Mouse (Mus musculus) embryonic facial prominence, embryonic 13.5 days (tissue): ENCODE measurements around the gene C2cd5. TPM values are rescaled to one million over a fixed set of nuclear protein-coding genes. Genes with fewer than 3 reads are reported as not detected.

ENCODE experiments used
- ATAC-seq: fragments of 200-750 bp; cut with Nextera tagmentation; 2 replicates; pipeline ENCODE4 v1.8.0; 2017; ENCODE audit warnings: low read depth; ENCODE audit not compliant: insufficient number of reproducible peaks, insufficient read depth, low FRiP score, low TSS enrichment
- H3K27ac ChIP-seq: fragments of 300-500 bp; sonication (generic); 2 replicates; pipeline ENCODE4 v1.5.1; 2015; ENCODE audit warnings: moderate library complexity, mild to moderate bottlenecking, inconsistent platforms
- H3K27me3 ChIP-seq: fragments of 300-500 bp; sonication (generic); 2 replicates; pipeline ENCODE4 v1.6.1; 2015; ENCODE audit warnings: mild to moderate bottlenecking, inconsistent platforms
- H3K36me3 ChIP-seq: fragments of 300-500 bp; sonication (generic); 2 replicates; pipeline ENCODE4 v1.6.1; 2015; ENCODE audit warnings: mild to moderate bottlenecking, inconsistent platforms
- H3K4me1 ChIP-seq: fragments of 300-500 bp; sonication (generic); 2 replicates; pipeline ENCODE4 v1.6.1; 2015; ENCODE audit warnings: inconsistent platforms
- H3K4me2 ChIP-seq: fragments of 300-500 bp; sonication (generic); 2 replicates; pipeline ENCODE4 v1.6.1; 2015; ENCODE audit warnings: moderate library complexity, mild to moderate bottlenecking, inconsistent platforms
- H3K4me3 ChIP-seq: fragments of 300-500 bp; sonication (generic); 2 replicates; pipeline ENCODE4 v1.5.1; 2015; ENCODE audit warnings: mild to moderate bottlenecking, inconsistent platforms
- H3K9ac ChIP-seq: fragments of 300-500 bp; sonication (generic); 2 replicates; pipeline ENCODE4 v1.6.1; 2015; ENCODE audit warnings: mild to moderate bottlenecking, inconsistent platforms
- H3K9me3 ChIP-seq: fragments of 300-500 bp; sonication (generic); 2 replicates; pipeline ENCODE4 v1.6.1; 2016; ENCODE audit warnings: inconsistent platforms
- WGBS: fragments of 180-500 bp; shearing (Covaris S2); methylation state at CpG from one replicate; pipeline ENCODE4 v1.1.7; 2015; ENCODE audit warnings: mixed read lengths; 5-methylcytosine and 5-hydroxymethylcytosine counted together
- polyA plus RNA-seq: library from polyadenylated mRNA; unstranded; fragments of >200 nt; fragmentation: Nextera tagmentation; extraction: Ambion mirVana; gene quantifications from 2 replicates; pipeline ENCODE4 v1.2.1, GENCODE M21; 2015

Gene C2cd5
- polyA plus RNA-seq, 1 experiment from 2014 or later, result 35.7 TPM

DNA sequence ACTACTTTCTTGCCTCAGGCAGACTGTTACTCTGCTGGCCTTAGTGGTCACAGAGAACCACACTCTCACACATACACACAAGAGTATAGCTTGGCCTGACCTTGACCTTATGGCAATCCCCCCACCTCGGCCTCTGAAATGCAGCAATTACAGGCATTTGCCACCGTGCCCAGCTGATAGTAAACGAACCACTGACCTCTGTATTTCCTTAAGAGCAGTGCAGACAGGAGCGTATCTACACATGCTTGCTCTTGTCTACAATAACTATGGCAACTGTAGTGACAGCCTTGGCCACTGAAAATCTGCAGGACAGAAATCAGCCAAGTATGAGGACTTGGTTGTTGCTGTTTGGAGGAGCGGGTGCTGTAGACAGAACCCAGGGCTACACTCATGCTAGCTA, 37.4 kb upstream of the C2cd5 start:
- WGBS, result 60% methylated on average over 5 of the region's 5 CpGs
- H3K27ac ChIP-seq, result no peak overlapping the region
- no peaks in the 10 kb centered on the region for H3K36me3 ChIP-seq
- no peaks in the 10 kb centered on the region for H3K27me3 ChIP-seq
- no peak overlapping the region for H3K4me2 ChIP-seq
- H3K4me1 ChIP-seq, result peaks cover 3% of the 10 kb centered on the region; the same call in 1 of the 2 replicates
- no peak overlapping the region for H3K9ac ChIP-seq
- H3K4me3 ChIP-seq, result no peak overlapping the region
- H3K9me3 ChIP-seq, result no peaks in the 10 kb centered on the region
- no peak for ATAC-seq

DNA sequence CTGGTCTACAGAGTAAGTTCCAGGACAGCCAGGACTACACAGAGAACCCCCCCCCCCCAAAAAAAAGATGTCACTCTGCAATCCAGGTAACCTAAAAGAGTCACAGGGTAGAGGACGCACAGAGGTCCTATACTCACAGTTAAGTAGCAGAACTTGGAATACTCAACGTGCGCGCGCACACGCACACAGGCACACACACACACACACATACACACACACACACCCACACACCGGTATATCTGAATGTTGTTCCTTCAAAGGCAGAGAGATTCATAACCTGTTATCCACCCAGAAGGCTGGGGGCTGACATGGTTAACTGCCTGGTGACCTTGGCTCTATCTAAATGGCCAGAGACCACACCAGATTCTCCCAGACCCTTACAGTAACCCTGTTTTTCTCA, 36.7 kb upstream of the C2cd5 start:
- no peaks in the 10 kb centered on the region for H3K9me3 ChIP-seq
- H3K4me1 ChIP-seq, result peaks cover 3% of the 10 kb centered on the region; the same call in 1 of the 2 replicates
- ATAC-seq, result no peak; the same call in 1 of the 2 replicates
- 94% methylated on average over 7 of the region's 7 CpGs for WGBS
- no peak overlapping the region for H3K4me3 ChIP-seq
- no peak overlapping the region for H3K27ac ChIP-seq
- no peak overlapping the region for H3K9ac ChIP-seq
- no peaks in the 10 kb centered on the region for H3K27me3 ChIP-seq
- H3K36me3 ChIP-seq, result no peaks in the 10 kb centered on the region
- H3K4me2 ChIP-seq, result no peak overlapping the region

DNA sequence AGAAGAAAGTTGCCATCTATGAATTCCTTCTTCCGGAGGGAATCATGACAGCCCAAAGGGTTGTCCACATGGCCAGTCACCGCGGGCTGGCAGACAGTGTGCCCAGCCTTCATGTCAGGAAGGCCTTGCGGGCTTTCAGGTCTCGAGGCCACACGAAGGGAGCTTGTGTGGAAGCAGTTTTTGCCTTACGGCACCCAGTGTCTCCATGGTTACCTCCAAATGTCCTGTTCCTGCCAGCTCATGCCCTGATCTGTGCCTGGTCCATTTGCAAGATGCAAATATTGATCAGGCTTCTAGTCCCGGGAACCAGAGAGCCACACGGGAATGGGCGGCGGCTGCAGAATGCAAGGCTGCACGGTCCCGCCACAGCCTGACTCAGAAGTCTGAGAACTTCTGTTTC, 35.2 kb upstream of the C2cd5 start:
- Histone ChIP-seq H3K9ac (no peak overlapping the region), H3K27ac (no peak overlapping the region), H3K4me2 (no peak overlapping the region), H3K4me1 (peaks cover 3% of the 10 kb centered on the region; the same call in 1 of the 2 replicates), H3K36me3 (no peaks in the 10 kb centered on the region), H3K4me3 (no peak overlapping the region), H3K9me3 (no peaks in the 10 kb centered on the region), H3K27me3 (no peaks in the 10 kb centered on the region)
- no peak for ATAC-seq
- 89% methylated on average over 13 of the region's 13 CpGs for WGBS

DNA sequence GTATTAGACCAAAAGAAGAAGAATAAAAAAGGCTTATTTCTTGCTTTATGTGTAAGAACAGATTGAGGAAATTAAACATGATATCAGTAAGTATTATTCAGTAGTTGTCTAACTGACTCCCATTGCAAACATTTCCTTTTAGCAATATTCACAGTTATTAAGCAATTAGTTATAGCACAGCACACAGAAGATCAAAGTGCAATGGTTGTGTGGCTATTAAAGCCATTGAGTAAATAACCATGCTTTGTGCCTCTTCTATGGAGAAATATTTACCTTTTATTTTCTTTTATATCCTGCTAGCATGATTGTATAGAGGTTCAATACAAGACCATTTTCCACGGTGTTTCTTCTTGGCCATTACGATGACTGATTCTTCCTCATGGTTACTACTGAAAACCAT, 33.2 kb upstream of the C2cd5 start:
- peaks cover 3% of the 10 kb centered on the region; the same call in 1 of the 2 replicates for H3K4me1 ChIP-seq
- H3K4me2 ChIP-seq, result no peak overlapping the region
- H3K9ac ChIP-seq, result no peak overlapping the region
- H3K36me3 ChIP-seq, result no peaks in the 10 kb centered on the region
- H3K27me3 ChIP-seq, result no peaks in the 10 kb centered on the region
- 95% methylated on average over 2 of the region's 2 CpGs for WGBS
- no peak for ATAC-seq
- no peak overlapping the region for H3K4me3 ChIP-seq
- no peak overlapping the region for H3K27ac ChIP-seq
- no peaks in the 10 kb centered on the region for H3K9me3 ChIP-seq

DNA sequence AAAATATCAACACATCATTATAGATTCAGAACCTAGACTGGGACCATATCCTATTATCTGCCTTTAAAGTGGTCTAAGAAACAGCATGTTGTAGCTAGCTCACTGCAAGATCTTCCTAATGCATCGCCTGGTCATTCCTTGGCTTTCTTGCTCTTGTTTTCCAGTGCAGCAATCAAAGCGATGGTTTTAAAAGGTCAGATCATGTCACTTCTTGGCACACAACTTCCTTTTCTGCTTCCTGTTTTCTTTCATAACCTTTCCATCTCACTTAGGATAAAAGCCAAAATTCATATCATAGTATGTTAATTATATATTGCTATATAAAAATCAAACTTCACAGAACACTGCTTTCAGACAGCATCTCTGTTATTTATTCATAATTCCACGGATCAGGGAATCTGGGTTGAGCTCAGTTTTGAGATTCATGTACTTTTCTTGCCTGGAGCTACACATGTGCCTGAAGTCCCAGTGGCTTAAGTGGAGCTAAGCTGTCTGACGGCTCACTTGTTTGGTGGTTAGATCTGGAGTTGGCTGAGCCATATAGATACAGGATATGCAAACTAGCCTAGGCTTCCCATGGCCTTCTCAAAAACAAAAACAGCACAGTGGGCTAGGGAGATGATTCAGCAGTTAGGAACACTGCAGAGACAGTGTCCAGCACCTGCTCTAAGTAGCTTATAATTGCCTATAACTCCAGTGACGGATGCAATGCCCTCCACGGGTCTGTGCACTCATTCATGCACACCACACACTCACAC, 32.1 kb upstream of the C2cd5 start:
- Histone ChIP-seq H3K36me3 (no peaks in the 10 kb centered on the region), H3K9ac (no peak overlapping the region), H3K27ac (no peak overlapping the region), H3K27me3 (no peaks in the 10 kb centered on the region), H3K4me2 (no peak overlapping the region), H3K9me3 (no peaks in the 10 kb centered on the region), H3K4me3 (no peak overlapping the region), H3K4me1 (peaks cover 3% of the 10 kb centered on the region; the same call in 1 of the 2 replicates)
- WGBS, result 63% methylated on average over 6 of the region's 6 CpGs
- no peak for ATAC-seq

DNA sequence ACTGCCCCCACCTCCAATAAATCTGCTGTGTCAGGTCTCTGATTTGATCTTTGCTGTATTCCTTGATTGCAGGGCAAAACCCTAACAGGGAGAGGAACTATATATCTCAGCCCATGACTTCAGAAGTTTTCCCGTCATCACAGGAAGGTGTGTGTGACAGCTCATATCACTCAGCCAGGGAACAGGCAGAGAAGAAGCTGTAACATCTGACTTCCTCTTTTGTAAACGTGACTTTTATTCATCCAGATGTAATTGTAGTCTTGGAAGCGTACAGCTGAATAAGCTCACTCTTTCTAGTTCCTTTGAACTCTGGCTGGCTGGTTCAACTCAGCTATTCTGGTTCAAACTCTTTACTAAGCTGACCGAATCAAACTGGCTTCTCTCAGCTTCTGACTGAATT, 30.5 kb upstream of the C2cd5 start:
- Histone ChIP-seq H3K36me3 (no peaks in the 10 kb centered on the region), H3K9ac (no peak overlapping the region), H3K27ac (no peak overlapping the region), H3K4me1 (peaks cover 3% of the 10 kb centered on the region; the same call in 1 of the 2 replicates), H3K9me3 (no peaks in the 10 kb centered on the region), H3K4me3 (no peak overlapping the region), H3K4me2 (no peak overlapping the region), H3K27me3 (no peaks in the 10 kb centered on the region)
- ATAC-seq, result no peak
- 85% methylated on average over 4 of the region's 4 CpGs for WGBS

DNA sequence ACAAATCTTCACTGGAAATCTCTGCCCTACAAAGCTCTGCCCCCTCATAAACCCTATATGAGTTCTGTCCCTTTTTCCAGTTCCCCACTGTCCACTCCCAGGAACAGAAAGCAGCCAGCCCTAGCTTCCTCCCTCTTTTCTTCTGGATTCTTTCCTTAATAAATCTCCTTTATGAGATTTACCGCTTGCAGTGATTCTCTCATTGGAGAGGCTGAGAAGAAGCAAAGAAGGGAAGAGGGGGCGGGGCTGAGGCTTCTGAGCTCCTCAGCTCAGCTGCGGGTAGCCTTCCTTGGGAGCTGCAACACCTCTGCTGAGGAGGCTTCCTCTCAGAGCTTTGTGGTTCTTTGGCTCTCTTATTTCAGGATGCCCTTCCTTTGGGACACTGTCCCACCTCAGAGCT, 30.0 kb upstream of the C2cd5 start:
- H3K4me3 ChIP-seq, result no peak overlapping the region
- H3K9me3 ChIP-seq, result no peaks in the 10 kb centered on the region
- H3K4me1 ChIP-seq, result peaks cover 3% of the 10 kb centered on the region; the same call in 1 of the 2 replicates
- no peak overlapping the region for H3K4me2 ChIP-seq
- H3K27ac ChIP-seq, result no peak overlapping the region
- WGBS, result 83% methylated on average over 3 of the region's 3 CpGs
- no peak for ATAC-seq
- no peaks in the 10 kb centered on the region for H3K36me3 ChIP-seq
- H3K9ac ChIP-seq, result no peak overlapping the region
- H3K27me3 ChIP-seq, result no peaks in the 10 kb centered on the region

DNA sequence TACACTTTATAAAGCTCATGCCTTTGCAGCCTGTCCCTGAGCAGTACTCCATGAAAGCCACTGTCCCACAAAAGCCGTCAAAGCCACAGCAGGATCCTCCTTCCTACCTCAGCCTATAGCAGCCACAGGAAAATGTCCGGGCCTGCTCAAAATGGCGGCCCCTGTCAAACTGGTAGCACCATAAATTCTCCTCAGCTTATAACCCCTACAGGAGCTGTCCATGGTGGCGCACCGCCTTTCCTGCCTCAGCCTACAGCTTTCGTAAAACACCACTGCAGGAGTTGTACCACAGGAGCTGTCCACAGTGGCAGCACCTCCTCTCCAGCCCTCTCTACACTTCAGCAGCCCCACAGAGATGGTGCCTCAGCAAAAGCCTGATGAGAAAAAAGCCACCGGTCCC, 29.5 kb upstream of the C2cd5 start:
- Histone ChIP-seq H3K36me3 (no peaks in the 10 kb centered on the region), H3K9ac (no peak overlapping the region), H3K4me3 (no peak overlapping the region), H3K4me1 (peaks cover 3% of the 10 kb centered on the region; the same call in 1 of the 2 replicates), H3K27ac (no peak overlapping the region), H3K4me2 (no peak overlapping the region), H3K9me3 (no peaks in the 10 kb centered on the region), H3K27me3 (no peaks in the 10 kb centered on the region)
- 89% methylated on average over 7 of the region's 7 CpGs for WGBS
- ATAC-seq, result no peak

DNA sequence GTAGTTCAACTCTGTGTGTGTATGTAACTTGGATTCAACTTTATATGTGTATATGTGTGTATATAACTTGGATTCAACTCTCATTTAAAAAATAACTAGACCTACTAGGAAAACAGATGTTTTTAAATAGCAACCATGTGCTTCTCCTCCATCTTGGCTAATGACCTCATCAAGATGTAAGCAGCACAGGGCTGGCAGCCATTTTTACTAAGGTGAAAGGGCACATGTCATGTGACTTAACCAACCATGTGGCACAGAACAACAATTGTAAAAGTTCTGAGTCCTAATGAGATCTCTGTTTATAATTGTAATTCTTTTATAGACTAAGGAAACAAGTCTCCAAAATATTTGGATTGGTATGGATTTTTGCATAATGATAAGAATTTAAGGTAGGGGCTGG, 25.8 kb upstream of the C2cd5 start:
- Histone ChIP-seq H3K4me3 (no peak overlapping the region), H3K4me2 (no peak overlapping the region), H3K27ac (no peak overlapping the region), H3K9me3 (no peaks in the 10 kb centered on the region), H3K36me3 (no peaks in the 10 kb centered on the region), H3K27me3 (no peaks in the 10 kb centered on the region), H3K9ac (no peak overlapping the region), H3K4me1 (no peaks in the 10 kb centered on the region)
- no peak for ATAC-seq

DNA sequence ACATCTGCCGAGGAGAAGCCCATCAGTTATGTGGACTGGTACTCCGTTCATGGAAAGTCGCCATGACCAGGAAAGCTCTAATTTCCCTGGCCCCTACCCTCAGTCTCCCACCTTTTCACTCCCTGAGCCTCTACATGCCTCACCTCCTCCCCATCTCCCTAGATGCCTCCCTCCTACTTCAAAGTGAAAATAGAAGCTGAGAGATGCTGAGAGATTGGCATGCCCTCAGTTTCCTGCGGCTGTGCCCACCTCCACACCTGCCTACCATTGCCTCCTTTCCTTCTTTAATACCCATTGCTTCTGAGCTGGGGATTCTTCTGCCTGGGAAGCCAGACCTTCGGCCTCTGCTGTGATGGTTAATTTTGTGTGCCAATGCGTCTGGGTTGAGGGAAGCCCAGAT, 19.4 kb upstream of the C2cd5 start:
- no peak overlapping the region for H3K4me3 ChIP-seq
- H3K4me2 ChIP-seq, result no peak overlapping the region
- H3K27me3 ChIP-seq, result no peaks in the 10 kb centered on the region
- H3K9me3 ChIP-seq, result no peaks in the 10 kb centered on the region
- H3K27ac ChIP-seq, result no peak overlapping the region
- no peaks in the 10 kb centered on the region for H3K4me1 ChIP-seq
- 91% methylated on average over 6 of the region's 6 CpGs for WGBS
- H3K9ac ChIP-seq, result no peak overlapping the region
- no peaks in the 10 kb centered on the region for H3K36me3 ChIP-seq
- no peak for ATAC-seq

DNA sequence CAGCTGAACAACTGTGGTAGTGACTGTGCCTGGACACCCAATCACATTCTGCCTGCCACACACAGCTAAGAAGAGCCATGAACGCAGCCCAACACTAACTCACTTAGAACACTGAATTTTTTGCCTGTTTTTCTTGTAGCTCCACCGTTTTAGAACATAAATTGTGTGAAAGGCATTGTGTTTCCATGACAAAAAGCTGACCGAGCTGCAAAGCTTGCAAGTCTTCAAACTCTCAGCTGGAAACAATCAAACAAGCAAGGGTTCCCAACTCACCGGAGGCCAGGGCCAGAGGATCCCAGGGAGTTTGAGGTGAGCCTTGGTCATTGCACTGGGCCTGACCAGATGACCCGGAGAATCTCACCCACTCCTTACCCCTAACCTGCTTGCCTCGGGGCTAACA, 16.8 kb upstream of the C2cd5 start:
- H3K4me1 ChIP-seq, result 0 out of 2 replicates have a peak, but pooled peaks cover 2% of the 10 kb centered on the region
- no peak for ATAC-seq
- WGBS, result 54% methylated on average over 6 of the region's 6 CpGs

DNA sequence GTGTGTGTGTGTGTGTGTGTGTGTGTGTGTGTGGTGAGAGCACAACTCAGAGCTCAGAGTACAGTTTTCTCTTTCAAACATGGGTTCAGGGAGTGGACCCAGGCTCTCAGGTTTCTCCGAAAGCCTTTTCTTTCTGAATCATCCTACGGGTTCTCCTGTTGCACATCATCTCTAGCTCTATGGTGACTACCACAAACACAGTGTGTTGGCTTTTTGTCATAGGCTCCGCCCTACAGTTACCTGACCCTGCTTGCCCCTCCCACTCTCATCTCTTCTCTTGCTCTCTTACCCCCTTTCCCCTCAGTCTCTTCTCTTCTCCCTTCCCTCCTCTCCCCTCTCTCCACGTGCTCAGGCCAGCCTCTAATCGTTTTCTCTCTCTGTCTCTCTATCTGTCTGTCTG, 15.6 kb upstream of the C2cd5 start:
- ATAC-seq, result no peak
- WGBS, result 70% methylated on average over 5 of the region's 5 CpGs

More for the DNA sequence above, 16.8 kb upstream of the C2cd5 start:
- Histone ChIP-seq H3K9ac (no peak overlapping the region), H3K36me3 (no peaks in the 10 kb centered on the region), H3K27me3 (no peaks in the 10 kb centered on the region), H3K4me3 (no peak overlapping the region), H3K4me2 (no peak overlapping the region), H3K9me3 (no peaks in the 10 kb centered on the region), H3K27ac (no peak overlapping the region)

More for the DNA sequence above, 15.6 kb upstream of the C2cd5 start:
- Histone ChIP-seq H3K4me1 (peaks cover 7% of the 10 kb centered on the region; the same call in 1 of the 2 replicates), H3K27me3 (no peaks in the 10 kb centered on the region), H3K4me3 (no peak overlapping the region), H3K27ac (no peak overlapping the region), H3K4me2 (no peak overlapping the region), H3K36me3 (no peaks in the 10 kb centered on the region), H3K9ac (no peak overlapping the region), H3K9me3 (no peaks in the 10 kb centered on the region)
